Mouse (Mus musculus): ENCODE data around the gene Eef1e1. TPM values are rescaled to one million over a fixed set of nuclear protein-coding genes. Genes with fewer than 3 reads are reported as not detected.
A peak's percentile ranks its signal among the peaks of the same experiment; 100 is the strongest.

Gene Eef1e1
- total and polyA plus RNA-seq, 3 experiments: 194 to 218 TPM; not detected in 1

- peak; percentile 58 for TF ChIP-seq RAD21 (IDR thresholded peaks at IDR 0.05; ENCODE audit: low read depth, low read length)
- peak; percentile 31 for TF ChIP-seq ZC3H11A (IDR thresholded peaks at IDR 0.05; ENCODE audit: low read depth, low read length)
- TF ChIP-seq MYC (IDR thresholded peaks at IDR 0.05; ENCODE audit: low read depth, low read length): no peak
- 0 out of 2 replicates have a peak, but pooled peaks have one; percentile 23 for TF ChIP-seq SIN3A (IDR thresholded peaks at IDR 0.05; ENCODE audit: low read length)
- peak; percentile 57 for TF ChIP-seq SMC3 (IDR thresholded peaks at IDR 0.05; ENCODE audit: low read depth, low read length)
- peak; percentile 69 for TF ChIP-seq ZNF384 (IDR thresholded peaks at IDR 0.05; ENCODE audit: low read depth, low read length)
- TF ChIP-seq CTCF (IDR thresholded peaks at IDR 0.05 in 2 of 3, conservative IDR thresholded peaks at IDR 0.05 in 1 of 3; ENCODE audit: control insufficient read depth in 1 of 3, insufficient read depth in 1 of 3, low read depth in 2 of 3, low read length in 3 of 3, poor library complexity in 1 of 3, severe bottlenecking in 1 of 3): peak; percentile 15 to 70 (median 48); a peak in 4 of 6 replicates
- no peak for TF ChIP-seq MEF2A (IDR thresholded peaks at IDR 0.05; ENCODE audit: extremely low read depth, insufficient replicate concordance, low read depth, low read length, poor library complexity, severe bottlenecking)
- peak; percentile 67 for DNase-seq (ENCODE audit: low read depth, low spot score)
- no peak overlapping the region for H3K9ac ChIP-seq (ENCODE audit: control insufficient read depth, low read depth, low read length, poor library complexity, severe bottlenecking)
Observed at GRCm38 (mm10) chr13:38625492-38626228, 33.2 kb downstream of the Eef1e1 start.

GRCm38 (mm10) chr13:38624292-38624902, 34.5 kb downstream of the Eef1e1 start:
- Histone ChIP-seq H3K79me2 (ENCODE audit: control insufficient read depth, insufficient read depth, low read length, poor library complexity) (no peaks in the 10 kb centered on the region), H3K27me3 (ENCODE audit: control insufficient read depth in 1 of 2, insufficient read depth in 2 of 2, low read length in 2 of 2) (no peaks in the 10 kb centered on the region), H3K36me3 (ENCODE audit: control insufficient read depth in 1 of 2, insufficient read depth in 2 of 2, low read length in 2 of 2) (peaks cover 3 to 4% of the 10 kb centered on the region in 2 experiments; a peak in 3 of 4 replicates), H3K4me3 (ENCODE audit: control insufficient read depth in 1 of 2, insufficient read depth in 1 of 2, low read depth in 2 of 2, low read length in 2 of 2) (no peak overlapping the region), H3K9me3 (replicated peaks; ENCODE audit: insufficient read depth, low read length) (no peaks in the 10 kb centered on the region), H3K9ac (ENCODE audit: control insufficient read depth, low read depth, low read length, poor library complexity, severe bottlenecking) (no peak overlapping the region), H3K27ac (ENCODE audit: control insufficient read depth, low read depth, low read length) (no peak overlapping the region), H3K4me1 (ENCODE audit: control insufficient read depth in 1 of 2, insufficient read depth in 2 of 2, low read length in 2 of 2) (peaks cover 5 to 10% of the 10 kb centered on the region in 2 experiments; a peak in 2 of 4 replicates)
- DNase-seq (ENCODE audit: low read depth, low spot score): no peak
- TF ChIP-seq GABPA (IDR thresholded peaks at IDR 0.05; ENCODE audit: low read depth, low read length) (no peak), JUND (IDR thresholded peaks at IDR 0.05; ENCODE audit: low read depth, low read length) (no peak), ZKSCAN1 (IDR thresholded peaks at IDR 0.05; ENCODE audit: low read depth, low read length) (peak; percentile 93), RAD21 (IDR thresholded peaks at IDR 0.05; ENCODE audit: low read depth, low read length) (no peak), EP300 (IDR thresholded peaks at IDR 0.05; ENCODE audit: low read depth in 1 of 2, low read length in 2 of 2) (peak; percentile 15 to 29; a peak in 2 of 4 replicates), SIN3A (IDR thresholded peaks at IDR 0.05; ENCODE audit: low read length) (no peak), CTCF (IDR thresholded peaks at IDR 0.05 in 2 of 3, conservative IDR thresholded peaks at IDR 0.05 in 1 of 3; ENCODE audit: control insufficient read depth in 1 of 3, insufficient read depth in 1 of 3, low read depth in 2 of 3, low read length in 3 of 3, poor library complexity in 1 of 3, severe bottlenecking in 1 of 3) (no peak), CHD1 (IDR thresholded peaks at IDR 0.05; ENCODE audit: low read depth, low read length) (no peak), MAZ (IDR thresholded peaks at IDR 0.05; ENCODE audit: low read depth, low read length) (no peak), TBP (IDR thresholded peaks at IDR 0.05; ENCODE audit: low read depth, low read length) (no peak), ZC3H11A (IDR thresholded peaks at IDR 0.05; ENCODE audit: low read depth, low read length) (no peak), ZNF384 (IDR thresholded peaks at IDR 0.05; ENCODE audit: low read depth, low read length) (no peak), MYB (IDR thresholded peaks at IDR 0.05; ENCODE audit: low read depth, low read length) (no peak), MEF2A (IDR thresholded peaks at IDR 0.05; ENCODE audit: extremely low read depth, insufficient replicate concordance, low read depth, low read length, poor library complexity, severe bottlenecking) (no peak), POLR2A (IDR thresholded peaks at IDR 0.05; ENCODE audit: control insufficient read depth in 1 of 2, insufficient read depth in 1 of 2, low read depth in 1 of 2, low read length in 2 of 2, poor library complexity in 1 of 2) (no peak), CHD2 (IDR thresholded peaks at IDR 0.05; ENCODE audit: low read length) (no peak), ETS1 (IDR thresholded peaks at IDR 0.05; ENCODE audit: low read depth, low read length) (peak; percentile 54), KAT2A (conservative IDR thresholded peaks at IDR 0.05; ENCODE audit: low read depth, low read length) (no peak), GATA1 (IDR thresholded peaks at IDR 0.05; ENCODE audit: low read depth, low read length) (no peak), POLR2AphosphoS2 (IDR thresholded peaks at IDR 0.05; ENCODE audit: low read length) (no peak), POLR2AphosphoS5 (IDR thresholded peaks at IDR 0.05; ENCODE audit: borderline replicate concordance, low read depth, low read length) (no peak), MXI1 (IDR thresholded peaks at IDR 0.05; ENCODE audit: low read depth, low read length) (peak; percentile 70; the same call in 1 of the 2 replicates), ELF1 (IDR thresholded peaks at IDR 0.05; ENCODE audit: low read depth, low read length) (no peak), SMC3 (IDR thresholded peaks at IDR 0.05; ENCODE audit: low read depth, low read length) (no peak), HCFC1 (IDR thresholded peaks at IDR 0.05; ENCODE audit: low read depth, low read length) (no peak), E2F4 (IDR thresholded peaks at IDR 0.05; ENCODE audit: borderline replicate concordance, low read depth, low read length) (no peak)

More at GRCm38 (mm10) chr13:38625492-38626228, 33.2 kb downstream of the Eef1e1 start:
- Histone ChIP-seq H3K4me3 (ENCODE audit: control insufficient read depth in 1 of 2, insufficient read depth in 1 of 2, low read depth in 2 of 2, low read length in 2 of 2) (no peak overlapping the region), H3K79me2 (ENCODE audit: control insufficient read depth, insufficient read depth, low read length, poor library complexity) (no peaks in the 10 kb centered on the region), H3K27ac (ENCODE audit: control insufficient read depth, low read depth, low read length) (no peak overlapping the region), H3K4me1 (ENCODE audit: control insufficient read depth in 1 of 2, insufficient read depth in 2 of 2, low read length in 2 of 2) (peaks cover 5 to 10% of the 10 kb centered on the region in 2 experiments; a peak in 2 of 4 replicates), H3K27me3 (ENCODE audit: control insufficient read depth in 1 of 2, insufficient read depth in 2 of 2, low read length in 2 of 2) (no peaks in the 10 kb centered on the region), H3K9me3 (replicated peaks; ENCODE audit: insufficient read depth, low read length) (no peaks in the 10 kb centered on the region), H3K36me3 (ENCODE audit: control insufficient read depth in 1 of 2, insufficient read depth in 2 of 2, low read length in 2 of 2) (peaks cover 3 to 4% of the 10 kb centered on the region in 2 experiments; a peak in 3 of 4 replicates)
